Mouse (Mus musculus) myocyte (in vitro differentiated cells): ENCODE data around the gene Fzr1. TPM values are rescaled to one million over a fixed set of nuclear protein-coding genes. Genes with fewer than 3 reads are reported as not detected.

ENCODE experiments used
- H3K27me3 ChIP-seq: one replicate; pipeline ENCODE4 v1.6.1; 2011; ENCODE audit not compliant: control insufficient read depth, insufficient read depth, insufficient read length
- H3K36me3 ChIP-seq: one replicate; pipeline ENCODE4 v1.6.1; 2011; ENCODE audit not compliant: control insufficient read depth, insufficient read depth
- H3K4me2 ChIP-seq: one replicate; pipeline ENCODE4 v1.6.1; 2011; ENCODE audit warnings: low read depth, control low read depth
- H3K4me3 ChIP-seq: one replicate; pipeline ENCODE4 v1.5.1; 2011; ENCODE audit warnings: mild to moderate bottlenecking, control low read depth, moderate library complexity
- H3K79me2 ChIP-seq: one replicate; pipeline ENCODE4 v1.6.1; 2011; ENCODE audit not compliant: control insufficient read depth, insufficient read depth
- H3ac ChIP-seq: one replicate; pipeline ENCODE4 v1.6.1; 2011; ENCODE audit not compliant: control insufficient read depth, insufficient read length
- CEBPB ChIP-seq: IDR thresholded peaks from 2 replicates; pipeline ENCODE4 v1.6.1; 2011; ENCODE audit warnings: mild to moderate bottlenecking, moderate library complexity; ENCODE audit not compliant: poor library complexity, insufficient read depth, severe bottlenecking
- E2F4 ChIP-seq: IDR thresholded peaks from one replicate; pipeline ENCODE4 v1.6.1; 2011; ENCODE audit warnings: mild to moderate bottlenecking, control low read depth, moderate library complexity; ENCODE audit not compliant: insufficient read depth
- MAX ChIP-seq: IDR thresholded peaks from one replicate; pipeline ENCODE4 v1.6.1; 2011; ENCODE audit warnings: low read depth, mild to moderate bottlenecking, control low read depth
- MYOD1 ChIP-seq, 3 experiments: IDR thresholded peaks; one replicate each; pipeline ENCODE4 v1.6.1; 2011; ENCODE audit warnings: control low read depth in 2 of 3, low read depth in 2 of 3, mild to moderate bottlenecking in 2 of 3, moderate library complexity in 1 of 3; ENCODE audit not compliant: insufficient read length in 2 of 3, control insufficient read depth in 1 of 3
- MYOG ChIP-seq, 3 experiments: IDR thresholded peaks; one replicate each; pipeline ENCODE4 v1.6.1; 2011; ENCODE audit warnings: control low read depth in 2 of 3, low read depth in 2 of 3, mild to moderate bottlenecking in 2 of 3; ENCODE audit not compliant: insufficient read length in 2 of 3, control insufficient read depth in 1 of 3, insufficient read depth in 1 of 3
- POLR2A ChIP-seq: IDR thresholded peaks from one replicate; pipeline ENCODE4 v1.6.1; 2011; ENCODE audit warnings: low read depth, mild to moderate bottlenecking, control low read depth, moderate library complexity; ENCODE audit not compliant: insufficient read length
- POLR2AphosphoS2 ChIP-seq: IDR thresholded peaks from one replicate; pipeline ENCODE4 v1.6.1; 2011; ENCODE audit warnings: low read depth, control low read depth; ENCODE audit not compliant: insufficient read length
- REST ChIP-seq: IDR thresholded peaks from one replicate; pipeline ENCODE4 v1.6.1; 2011; ENCODE audit warnings: mild to moderate bottlenecking, control low read depth, moderate library complexity; ENCODE audit not compliant: insufficient read depth, insufficient read length
- SRF ChIP-seq: IDR thresholded peaks from one replicate; pipeline ENCODE4 v1.6.1; 2011; ENCODE audit warnings: low read depth; ENCODE audit not compliant: control insufficient read depth, insufficient read length
- TCF12 ChIP-seq: IDR thresholded peaks from one replicate; pipeline ENCODE4 v1.6.1; 2011; ENCODE audit warnings: mild to moderate bottlenecking, control low read depth; ENCODE audit not compliant: poor library complexity, insufficient read depth, severe bottlenecking
- TCF3 ChIP-seq: IDR thresholded peaks from one replicate; pipeline ENCODE4 v1.6.1; 2011; ENCODE audit warnings: low read depth, control low read depth; ENCODE audit not compliant: insufficient read length
- USF1 ChIP-seq: IDR thresholded peaks from one replicate; pipeline ENCODE4 v1.6.1; 2011; ENCODE audit warnings: low read depth, mild to moderate bottlenecking, control low read depth, moderate library complexity
- polyA plus RNA-seq: library from polyadenylated mRNA; unstranded; fragments of >200 nt; fragmentation: generic; extraction: Trizol; gene quantifications from one replicate; pipeline ENCODE4 v1.2.1, GENCODE M21; 2012; ENCODE audit warnings: missing spikeins

Fzr1 gene
- polyA plus RNA-seq, 1 experiment = 42.0 TPM

DNA sequence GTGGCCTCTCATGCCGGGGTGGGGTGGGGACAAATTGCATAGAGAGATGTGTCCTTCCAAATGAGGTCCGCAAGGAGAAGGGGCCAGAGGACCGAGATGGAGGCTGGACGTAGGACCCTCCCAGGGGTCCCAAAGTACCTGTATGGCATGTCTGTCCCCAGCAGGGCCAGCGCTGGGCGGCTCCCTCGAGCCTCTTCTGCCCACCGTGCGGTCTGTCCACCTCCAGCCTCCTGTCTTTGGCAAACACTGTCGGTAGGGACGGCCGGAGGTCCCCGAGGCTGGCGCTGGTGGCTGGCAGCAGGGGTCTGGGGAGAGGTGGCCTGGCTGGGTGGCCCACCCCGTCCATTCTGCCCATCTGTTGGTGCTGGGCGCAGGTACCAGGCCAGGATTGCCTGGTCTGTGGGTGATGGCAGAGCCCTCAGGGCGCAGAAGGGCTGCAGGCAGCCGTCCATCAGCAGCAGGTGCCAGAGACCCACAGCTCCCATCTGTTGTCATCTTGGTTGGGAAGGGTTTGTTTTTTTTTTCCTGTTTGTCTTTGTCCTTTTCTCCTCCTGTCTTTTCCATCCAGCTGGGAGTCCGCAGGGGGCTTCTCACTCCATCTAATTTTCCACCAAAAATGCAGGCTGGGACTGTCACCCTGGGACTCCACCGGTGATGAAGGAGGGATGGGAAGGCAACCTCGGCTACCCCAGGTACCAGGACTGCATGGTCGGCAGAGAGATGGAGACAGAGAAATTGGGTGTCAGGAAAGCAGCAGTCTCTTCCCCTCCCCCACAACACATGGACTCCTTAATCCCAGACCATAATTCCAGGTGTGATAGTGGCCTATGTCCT is 22.3 kb upstream of the Fzr1 start:
- H3ac ChIP-seq = no peak overlapping the region
- no peak overlapping the region for H3K4me2 ChIP-seq
- H3K36me3 ChIP-seq = peaks cover 35% of the 10 kb centered on the region
- TF ChIP-seq POLR2A (peak; percentile 9), POLR2AphosphoS2 (peak; percentile 52), MYOG (IDR thresholded peaks at IDR 0.05; ENCODE audit: control insufficient read depth in 1 of 3, insufficient read depth in 1 of 3, insufficient read length in 2 of 3, low read depth in 2 of 3) (no peak), USF1 (no peak), TCF3 (no peak), CEBPB (no peak), SRF (no peak), MYOD1 (IDR thresholded peaks at IDR 0.05; ENCODE audit: control insufficient read depth in 1 of 3, insufficient read length in 2 of 3, low read depth in 2 of 3) (no peak)
- no peaks in the 10 kb centered on the region for H3K79me2 ChIP-seq
- H3K27me3 ChIP-seq = no peaks in the 10 kb centered on the region
- H3K4me3 ChIP-seq = no peak overlapping the region

DNA sequence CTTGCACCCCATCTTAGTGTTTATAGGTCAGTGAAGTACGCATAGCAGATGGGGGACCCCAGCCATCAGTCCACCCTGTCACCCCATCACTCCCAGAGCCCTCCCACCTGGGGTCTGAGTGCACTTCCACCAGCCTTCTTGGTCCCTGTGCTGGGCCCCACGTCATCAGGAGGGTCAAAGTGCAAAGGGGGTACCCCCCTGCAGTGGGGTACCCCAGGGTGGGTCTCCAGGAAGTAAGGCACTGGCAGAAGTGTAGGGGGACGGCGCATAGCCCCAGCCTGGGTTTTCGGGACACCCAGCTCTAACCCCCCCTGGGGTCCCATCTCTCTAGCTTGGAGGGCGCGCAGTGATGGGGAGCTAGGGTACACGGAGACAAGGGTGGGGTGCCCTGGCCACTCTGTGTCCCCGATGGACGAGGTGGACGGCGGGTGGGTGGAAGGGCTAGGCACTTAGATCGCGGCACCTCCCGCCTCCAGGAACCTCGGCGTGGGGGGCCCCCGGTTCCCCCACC is 21.5 kb upstream of the Fzr1 start:
- no peak overlapping the region for H3ac ChIP-seq
- TF ChIP-seq MYOG (IDR thresholded peaks at IDR 0.05; ENCODE audit: control insufficient read depth in 1 of 3, insufficient read depth in 1 of 3, insufficient read length in 2 of 3, low read depth in 2 of 3) = no peak
- no peak for TF ChIP-seq POLR2A
- no peak for TF ChIP-seq E2F4
- no peak for TF ChIP-seq TCF3
- TF ChIP-seq POLR2AphosphoS2 = no peak
- TF ChIP-seq MAX = no peak
- TF ChIP-seq SRF = no peak
- no peak for TF ChIP-seq REST
- TF ChIP-seq MYOD1 (IDR thresholded peaks at IDR 0.05; ENCODE audit: control insufficient read depth in 1 of 3, insufficient read length in 2 of 3, low read depth in 2 of 3) = no peak
- no peak for TF ChIP-seq USF1
- TF ChIP-seq CEBPB = no peak
- no peak for TF ChIP-seq TCF12
- no peaks in the 10 kb centered on the region for H3K79me2 ChIP-seq
- H3K27me3 ChIP-seq = no peaks in the 10 kb centered on the region
- H3K4me2 ChIP-seq = no peak overlapping the region
- no peak overlapping the region for H3K4me3 ChIP-seq
- H3K36me3 ChIP-seq = peaks cover 30% of the 10 kb centered on the region

DNA sequence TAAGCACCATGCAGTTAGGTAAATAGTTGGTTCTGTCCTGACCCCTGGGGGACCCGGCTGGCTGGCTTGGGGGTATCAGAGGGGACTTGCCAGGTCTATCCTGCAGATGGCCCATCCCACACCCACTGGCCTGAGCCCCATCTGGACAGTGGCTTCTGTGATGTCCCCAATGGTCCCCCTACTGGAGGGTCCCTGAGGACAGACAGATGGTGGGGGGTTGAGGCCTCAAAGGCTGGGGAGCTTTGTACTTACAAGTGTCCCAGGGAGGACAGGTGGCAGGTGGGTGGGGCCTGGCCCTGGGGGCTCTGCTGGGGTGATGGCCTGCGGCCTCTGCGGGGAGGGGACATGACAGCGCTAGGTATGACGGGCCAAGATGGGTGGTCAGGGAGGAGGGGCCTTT is 21.0 kb upstream of the Fzr1 start:
- Histone ChIP-seq H3K4me3 (no peak overlapping the region), H3K4me2 (no peak overlapping the region), H3K27me3 (no peaks in the 10 kb centered on the region), H3K36me3 (peaks cover 26% of the 10 kb centered on the region), H3ac (no peak overlapping the region), H3K79me2 (no peaks in the 10 kb centered on the region)
- no peak for TF ChIP-seq POLR2AphosphoS2
- no peak for TF ChIP-seq TCF12
- no peak for TF ChIP-seq MAX
- TF ChIP-seq CEBPB = no peak
- no peak for TF ChIP-seq POLR2A
- TF ChIP-seq MYOG (IDR thresholded peaks at IDR 0.05; ENCODE audit: control insufficient read depth in 1 of 3, insufficient read depth in 1 of 3, insufficient read length in 2 of 3, low read depth in 2 of 3) = no peak
- no peak for TF ChIP-seq USF1
- TF ChIP-seq E2F4 = no peak
- no peak for TF ChIP-seq SRF
- no peak for TF ChIP-seq REST
- TF ChIP-seq MYOD1 (IDR thresholded peaks at IDR 0.05; ENCODE audit: control insufficient read depth in 1 of 3, insufficient read length in 2 of 3, low read depth in 2 of 3) = no peak
- TF ChIP-seq TCF3 = no peak

- H3ac ChIP-seq = no peak overlapping the region
- no peaks in the 10 kb centered on the region for H3K27me3 ChIP-seq
- no peak overlapping the region for H3K4me2 ChIP-seq
- TF ChIP-seq POLR2A (no peak), POLR2AphosphoS2 (peak; percentile 49)
- no peaks in the 10 kb centered on the region for H3K79me2 ChIP-seq
- no peak overlapping the region for H3K4me3 ChIP-seq
- peaks cover 18% of the 10 kb centered on the region for H3K36me3 ChIP-seq
Observed at GRCm38 (mm10) chr10:81396749-81397148, 18.4 kb upstream of the Fzr1 start.

GRCm38 (mm10) chr10:81395865-81396264 is 17.5 kb upstream of the Fzr1 start:
- H3K4me3 ChIP-seq = no peak overlapping the region
- TF ChIP-seq CEBPB (no peak), MAX (no peak), E2F4 (no peak), TCF12 (no peak), MYOD1 (IDR thresholded peaks at IDR 0.05; ENCODE audit: control insufficient read depth in 1 of 3, insufficient read length in 2 of 3, low read depth in 2 of 3) (no peak), SRF (no peak), MYOG (IDR thresholded peaks at IDR 0.05; ENCODE audit: control insufficient read depth in 1 of 3, insufficient read depth in 1 of 3, insufficient read length in 2 of 3, low read depth in 2 of 3) (no peak)
- no peaks in the 10 kb centered on the region for H3K27me3 ChIP-seq
- H3K79me2 ChIP-seq = no peaks in the 10 kb centered on the region
- H3ac ChIP-seq = no peak overlapping the region
- H3K36me3 ChIP-seq = peaks cover 10% of the 10 kb centered on the region
- no peak overlapping the region for H3K4me2 ChIP-seq
